Mouse (Mus musculus): ENCODE measurements around the gene Tat. TPM values are rescaled to one million over a fixed set of nuclear protein-coding genes. Genes with fewer than 3 reads are reported as not detected.
A peak's percentile ranks its signal among the peaks of the same experiment; 100 is the strongest.

The Tat gene
- polyA plus RNA-seq (2015; fragmentation: Nextera tagmentation; extraction: Ambion mirVana), result 0.12 TPM in 1 of 2 replicates, not detected in the other

DNA sequence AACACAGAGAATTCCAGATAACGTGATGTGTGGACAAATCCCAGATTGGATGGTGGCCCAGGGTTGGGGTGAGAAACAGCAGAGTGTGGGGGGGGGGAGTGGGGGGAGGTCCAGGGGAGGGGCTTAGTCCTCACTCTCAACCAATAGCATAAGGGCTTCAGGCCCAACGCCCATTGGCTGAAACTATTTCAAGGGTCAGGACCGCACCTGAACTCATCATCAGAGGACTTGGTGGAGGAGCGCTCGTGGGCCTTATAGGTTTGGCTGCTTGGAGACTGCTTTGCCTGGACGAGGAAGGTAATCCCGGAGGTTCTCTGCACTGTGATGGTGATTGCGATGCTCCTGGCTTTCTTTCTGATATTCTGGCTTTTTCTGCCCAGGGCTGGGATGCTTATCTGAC lies at the start of gene Tat:
Gene Tat, plus strand, starts transcription at position 214 of the 400 bp plus-strand sequence.
- 76% methylated on average over 8 of the region's 8 CpGs for WGBS
- no peaks in the 10 kb centered on the region for H3K9me3 ChIP-seq (ENCODE audit: control insufficient read depth)
- no peak for TF ChIP-seq CTCF (IDR thresholded peaks at IDR 0.05; ENCODE audit: low read depth)
- H3K36me3 ChIP-seq (ENCODE audit: control insufficient read depth, insufficient read depth), result no peaks in the 10 kb centered on the region
- H3K27me3 ChIP-seq (replicated peaks; ENCODE audit: control insufficient read depth, insufficient read depth, low read length), result 0 out of 2 replicates have a peak, but pooled peaks cover 5% of the 10 kb centered on the region
- no peak within 1 kb of the TSS for H3K27ac ChIP-seq (ENCODE audit: low read depth, low read length)
- no peak within 1 kb of the TSS for H3K4me3 ChIP-seq (ENCODE audit: low read depth, low read length)
- no peak within 1 kb of the TSS for H3K9ac ChIP-seq (ENCODE audit: low read depth, low read length)
- no peaks in the 10 kb centered on the region for H3K4me1 ChIP-seq (replicated peaks; ENCODE audit: control insufficient read depth, insufficient read depth, low read length)
- ATAC-seq, result no peak
- no peak within 1 kb of the TSS for H3K4me2 ChIP-seq (replicated peaks; ENCODE audit: low read depth)

DNA sequence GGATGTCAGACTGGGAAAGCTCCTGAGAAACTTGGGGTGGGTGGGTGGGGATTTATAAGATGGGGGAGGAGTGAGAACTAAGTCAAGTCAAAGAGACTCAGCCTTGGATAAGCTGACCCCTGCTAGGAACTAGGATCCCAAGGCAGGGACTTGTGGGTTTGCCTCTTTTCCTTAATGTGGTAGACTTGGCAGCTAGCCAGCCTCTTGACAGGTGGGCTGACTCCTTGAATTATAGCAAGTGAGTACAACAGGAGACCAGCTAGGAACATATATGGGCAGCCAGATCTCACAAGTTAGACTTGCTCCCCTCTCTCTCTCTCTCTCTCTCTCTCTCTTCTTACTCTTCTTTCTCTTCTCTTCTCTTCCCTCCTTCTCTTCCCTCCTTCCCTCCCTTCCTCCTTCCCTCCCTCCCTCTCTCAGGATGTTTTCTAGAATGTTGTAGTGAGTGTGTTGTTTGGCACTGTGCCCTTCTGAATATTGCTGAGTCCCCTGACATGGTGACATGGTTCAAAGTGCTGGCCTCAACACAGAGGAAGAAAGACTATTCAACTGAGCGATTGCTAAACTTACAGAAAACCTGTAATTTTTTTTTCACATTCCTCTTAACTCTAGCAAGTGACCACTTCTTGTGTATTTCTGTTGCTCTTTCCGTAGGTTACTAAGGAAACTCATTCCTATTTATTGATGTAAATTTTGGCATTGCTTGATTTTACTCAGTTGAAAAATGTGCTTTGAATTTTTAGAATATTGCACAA lies 48.5 kb upstream of the Tat start:
- no peak for ATAC-seq
- Histone ChIP-seq H3K4me1 (replicated peaks; ENCODE audit: control insufficient read depth, insufficient read depth, low read length) (no peaks in the 10 kb centered on the region; the same call in none of the 2 replicates), H3K27ac (ENCODE audit: low read depth, low read length) (no peak overlapping the region), H3K27me3 (replicated peaks; ENCODE audit: control insufficient read depth, insufficient read depth, low read length) (no peaks in the 10 kb centered on the region), H3K4me2 (replicated peaks; ENCODE audit: low read depth) (no peak overlapping the region), H3K9me3 (ENCODE audit: control insufficient read depth) (no peaks in the 10 kb centered on the region), H3K4me3 (ENCODE audit: low read depth, low read length) (no peak overlapping the region), H3K9ac (ENCODE audit: low read depth, low read length) (no peak overlapping the region), H3K36me3 (ENCODE audit: control insufficient read depth, insufficient read depth) (peaks cover 33% of the 10 kb centered on the region; the same call in 1 of the 2 replicates)
- WGBS, result 61% methylated on average over 2 of the region's 2 CpGs
- no peak for TF ChIP-seq CTCF (IDR thresholded peaks at IDR 0.05; ENCODE audit: low read depth)

GRCm38 (mm10) chr8:109945153-109945632 lies 45.0 kb upstream of the Tat start:
- peak overlapping the region; percentile 89 for H3K27ac ChIP-seq (ENCODE audit: low read depth, low read length)
- no peak overlapping the region for H3K4me3 ChIP-seq (ENCODE audit: low read depth, low read length)
- no peaks in the 10 kb centered on the region; the same call in none of the 2 replicates for H3K4me1 ChIP-seq (replicated peaks; ENCODE audit: control insufficient read depth, insufficient read depth, low read length)
- H3K4me2 ChIP-seq (replicated peaks; ENCODE audit: low read depth), result peak overlapping the region; percentile 30; the same call in 1 of the 2 replicates
- no peaks in the 10 kb centered on the region for H3K9me3 ChIP-seq (ENCODE audit: control insufficient read depth)
- 28% methylated on average over 9 of the region's 9 CpGs for WGBS
- no peaks in the 10 kb centered on the region for H3K27me3 ChIP-seq (replicated peaks; ENCODE audit: control insufficient read depth, insufficient read depth, low read length)
- peak; percentile 80 for ATAC-seq
- TF ChIP-seq CTCF (IDR thresholded peaks at IDR 0.05; ENCODE audit: low read depth), result no peak
- peaks cover 9% of the 10 kb centered on the region; the same call in 1 of the 2 replicates for H3K36me3 ChIP-seq (ENCODE audit: control insufficient read depth, insufficient read depth)
- no peak overlapping the region for H3K9ac ChIP-seq (ENCODE audit: low read depth, low read length)

GRCm38 (mm10) chr8:109945694-109946093 lies 44.5 kb upstream of the Tat start:
- Histone ChIP-seq H3K9ac (ENCODE audit: low read depth, low read length) (no peak overlapping the region), H3K4me1 (replicated peaks; ENCODE audit: control insufficient read depth, insufficient read depth, low read length) (no peaks in the 10 kb centered on the region; the same call in none of the 2 replicates), H3K9me3 (ENCODE audit: control insufficient read depth) (no peaks in the 10 kb centered on the region), H3K27me3 (replicated peaks; ENCODE audit: control insufficient read depth, insufficient read depth, low read length) (no peaks in the 10 kb centered on the region), H3K4me3 (ENCODE audit: low read depth, low read length) (no peak overlapping the region), H3K4me2 (replicated peaks; ENCODE audit: low read depth) (peak overlapping the region; percentile 30; the same call in 1 of the 2 replicates), H3K36me3 (ENCODE audit: control insufficient read depth, insufficient read depth) (peaks cover 4% of the 10 kb centered on the region; the same call in 1 of the 2 replicates), H3K27ac (ENCODE audit: low read depth, low read length) (peak overlapping the region; percentile 89)
- 58% methylated on average over 7 of the region's 7 CpGs for WGBS
- TF ChIP-seq CTCF (IDR thresholded peaks at IDR 0.05; ENCODE audit: low read depth), result no peak
- peak; percentile 44 for ATAC-seq

GRCm38 (mm10) chr8:109946272-109946671 lies 44.0 kb upstream of the Tat start:
- no peak overlapping the region for H3K4me3 ChIP-seq (ENCODE audit: low read depth, low read length)
- H3K4me1 ChIP-seq (replicated peaks; ENCODE audit: control insufficient read depth, insufficient read depth, low read length), result no peaks in the 10 kb centered on the region; the same call in none of the 2 replicates
- H3K27me3 ChIP-seq (replicated peaks; ENCODE audit: control insufficient read depth, insufficient read depth, low read length), result no peaks in the 10 kb centered on the region
- WGBS, result 58% methylated on average over 7 of the region's 7 CpGs
- no peaks in the 10 kb centered on the region; the same call in 1 of the 2 replicates for H3K36me3 ChIP-seq (ENCODE audit: control insufficient read depth, insufficient read depth)
- no peaks in the 10 kb centered on the region for H3K9me3 ChIP-seq (ENCODE audit: control insufficient read depth)
- ATAC-seq, result peak; percentile 59
- H3K27ac ChIP-seq (ENCODE audit: low read depth, low read length), result peak overlapping the region; percentile 89; the same call in 1 of the 2 replicates
- no peak overlapping the region for H3K9ac ChIP-seq (ENCODE audit: low read depth, low read length)
- TF ChIP-seq CTCF (IDR thresholded peaks at IDR 0.05; ENCODE audit: low read depth), result no peak
- H3K4me2 ChIP-seq (replicated peaks; ENCODE audit: low read depth), result no peak overlapping the region

All from intestine, postnatal 0 days (tissue).